Mouse (Mus musculus) neural tube, embryonic 13.5 days (tissue): Measurements from ENCODE around the gene Soat2. TPM values are rescaled to one million over a fixed set of nuclear protein-coding genes. Genes with fewer than 3 reads are reported as not detected.

Source experiments
- ATAC-seq: fragments of 200-750 bp; cut with Nextera tagmentation; 2 replicates; pipeline ENCODE4 v1.8.0; 2017; ENCODE audit warnings: low read depth, mild to moderate bottlenecking, moderate TSS enrichment, moderate library complexity
- H3K27ac ChIP-seq: fragments of 300-500 bp; sonication (generic); replicated peaks from 2 replicates; pipeline ENCODE4 v1.5.1; 2015; ENCODE audit warnings: moderate library complexity, mild to moderate bottlenecking, inconsistent platforms
- H3K27me3 ChIP-seq: fragments of 300-500 bp; sonication (generic); 2 replicates; pipeline ENCODE4 v1.6.1; 2015; ENCODE audit warnings: mild to moderate bottlenecking, inconsistent platforms
- H3K36me3 ChIP-seq: fragments of 300-500 bp; sonication (generic); 2 replicates; pipeline ENCODE4 v1.6.1; 2015; ENCODE audit warnings: mild to moderate bottlenecking, inconsistent platforms
- H3K4me1 ChIP-seq: fragments of 300-500 bp; sonication (generic); replicated peaks from 2 replicates; pipeline ENCODE4 v1.6.1; 2015; ENCODE audit warnings: inconsistent platforms
- H3K4me2 ChIP-seq: fragments of 300-500 bp; sonication (generic); 2 replicates; pipeline ENCODE4 v1.6.1; 2015; ENCODE audit warnings: inconsistent platforms, mild to moderate bottlenecking, moderate library complexity
- H3K4me3 ChIP-seq: fragments of 300-500 bp; sonication (generic); 2 replicates; pipeline ENCODE4 v1.5.1; 2015; ENCODE audit warnings: mild to moderate bottlenecking, inconsistent platforms
- H3K9ac ChIP-seq: fragments of 300-500 bp; sonication (generic); 2 replicates; pipeline ENCODE4 v1.6.1; 2015; ENCODE audit warnings: moderate library complexity, mild to moderate bottlenecking, inconsistent platforms
- H3K9me3 ChIP-seq: fragments of 300-500 bp; sonication (generic); 2 replicates; pipeline ENCODE4 v1.6.1; 2016; ENCODE audit warnings: inconsistent platforms
- WGBS: fragments of 180-500 bp; shearing (Covaris S2); methylation state at CpG from one replicate; pipeline ENCODE4 v1.1.7; 2015; 5-methylcytosine and 5-hydroxymethylcytosine counted together
- polyA plus RNA-seq: library from polyadenylated mRNA; unstranded; fragments of >200 nt; fragmentation: Nextera tagmentation; extraction: Ambion mirVana; gene quantifications from 2 replicates; pipeline ENCODE4 v1.2.1, GENCODE M21; 2015

The Soat2 gene
- polyA plus RNA-seq, 1 experiment from 2014 or later, result 0.11 TPM

- ATAC-seq, result no peak
- Histone ChIP-seq H3K4me3 (no peak overlapping the region), H3K27me3 (no peaks in the 10 kb centered on the region), H3K36me3 (no peaks in the 10 kb centered on the region), H3K9ac (no peak overlapping the region), H3K9me3 (no peaks in the 10 kb centered on the region), H3K4me1 (peaks cover 5% of the 10 kb centered on the region; the same call in 1 of the 2 replicates), H3K27ac (no peak overlapping the region), H3K4me2 (no peak overlapping the region)
- WGBS, result 67% methylated on average over 26 of the region's 27 CpGs
Measured at GRCm38 (mm10) chr15:102160415-102161060, 10.2 kb downstream of the Soat2 start.

GRCm38 (mm10) chr15:102163900-102164693, 13.8 kb downstream of the Soat2 start:
- WGBS, result 70% methylated on average over 3 of the region's 3 CpGs
- Histone ChIP-seq H3K36me3 (no peaks in the 10 kb centered on the region), H3K9me3 (no peaks in the 10 kb centered on the region), H3K4me3 (no peak overlapping the region), H3K4me2 (no peak overlapping the region), H3K27me3 (no peaks in the 10 kb centered on the region), H3K4me1 (no peaks in the 10 kb centered on the region), H3K27ac (no peak overlapping the region), H3K9ac (no peak overlapping the region)
- ATAC-seq, result no peak

- Histone ChIP-seq H3K27ac (no peak overlapping the region), H3K9ac (no peak overlapping the region), H3K4me3 (no peak overlapping the region), H3K4me2 (no peak overlapping the region), H3K36me3 (no peaks in the 10 kb centered on the region), H3K4me1 (no peaks in the 10 kb centered on the region), H3K9me3 (no peaks in the 10 kb centered on the region), H3K27me3 (no peaks in the 10 kb centered on the region)
- no peak for ATAC-seq
- WGBS, result 63% methylated on average over 6 of the region's 6 CpGs
Measured at GRCm38 (mm10) chr15:102165468-102166100, 15.3 kb downstream of the Soat2 start.

DNA sequence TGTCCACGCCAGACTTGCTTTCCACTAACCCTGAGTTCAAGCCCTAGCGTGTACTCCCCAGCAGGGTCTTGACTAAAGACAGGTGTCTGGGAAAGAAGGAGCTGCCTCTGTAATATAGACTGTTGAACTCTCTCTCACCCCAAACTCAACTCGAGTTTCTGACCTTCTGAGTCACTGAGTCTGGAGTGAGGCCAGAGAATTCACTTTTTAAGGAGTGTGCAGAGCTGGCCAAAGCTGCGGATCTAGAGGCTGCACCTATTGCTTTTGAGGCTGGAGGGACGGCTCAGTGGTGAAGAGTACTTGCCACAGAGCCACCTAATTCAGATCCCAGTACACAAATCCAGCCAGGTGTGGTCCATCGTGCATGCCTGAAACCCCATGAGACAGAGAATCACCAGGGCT, 17.3 kb downstream of the Soat2 start:
- H3K27ac ChIP-seq, result no peak overlapping the region
- no peaks in the 10 kb centered on the region for H3K9me3 ChIP-seq
- no peaks in the 10 kb centered on the region for H3K36me3 ChIP-seq
- no peak overlapping the region for H3K4me2 ChIP-seq
- no peaks in the 10 kb centered on the region for H3K27me3 ChIP-seq
- no peak overlapping the region for H3K4me3 ChIP-seq
- no peak overlapping the region for H3K9ac ChIP-seq
- ATAC-seq, result no peak
- H3K4me1 ChIP-seq, result no peaks in the 10 kb centered on the region
- 61% methylated on average over 6 of the region's 6 CpGs for WGBS

DNA sequence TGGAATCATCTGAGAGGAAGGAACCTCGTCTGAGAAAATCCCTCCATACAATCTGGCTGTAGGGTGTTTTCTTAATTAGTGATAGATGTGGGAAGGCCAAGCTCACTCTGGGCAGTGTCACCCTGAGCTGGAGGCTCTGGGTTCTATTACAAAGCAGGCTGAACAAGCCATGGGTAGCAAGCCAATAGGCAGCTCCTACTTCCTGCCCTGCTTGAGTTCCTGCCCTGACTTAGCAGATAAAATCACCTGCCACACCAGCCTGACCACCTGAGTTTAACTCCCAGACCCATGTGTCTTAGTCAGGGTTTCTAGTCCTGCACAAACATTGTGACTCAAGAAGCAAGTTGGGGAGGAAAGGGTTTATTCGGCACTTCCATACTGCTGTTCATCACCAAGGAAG, 18.7 kb downstream of the Soat2 start:
- Histone ChIP-seq H3K4me2 (no peak overlapping the region), H3K27ac (no peak overlapping the region), H3K9me3 (no peaks in the 10 kb centered on the region), H3K36me3 (no peaks in the 10 kb centered on the region), H3K4me3 (no peak overlapping the region), H3K9ac (no peak overlapping the region), H3K4me1 (no peaks in the 10 kb centered on the region), H3K27me3 (no peaks in the 10 kb centered on the region)
- ATAC-seq, result no peak
- 68% methylated on average over 2 of the region's 2 CpGs for WGBS

- H3K27ac ChIP-seq, result no peak overlapping the region
- 84% methylated on average over 3 of the region's 3 CpGs for WGBS
- H3K9me3 ChIP-seq, result no peaks in the 10 kb centered on the region
- no peak for ATAC-seq
- peaks cover 10% of the 10 kb centered on the region for H3K36me3 ChIP-seq
- H3K4me2 ChIP-seq, result no peak overlapping the region
- H3K9ac ChIP-seq, result no peak overlapping the region
- H3K27me3 ChIP-seq, result no peaks in the 10 kb centered on the region
- H3K4me3 ChIP-seq, result no peak overlapping the region
- H3K4me1 ChIP-seq, result no peaks in the 10 kb centered on the region
Measured at GRCm38 (mm10) chr15:102173581-102173980, 23.3 kb downstream of the Soat2 start.

GRCm38 (mm10) chr15:102175736-102176319, 25.5 kb downstream of the Soat2 start:
- H3K4me3 ChIP-seq, result no peak overlapping the region
- peaks cover 13% of the 10 kb centered on the region for H3K36me3 ChIP-seq
- no peak overlapping the region for H3K27ac ChIP-seq
- 90% methylated on average over 16 of the region's 16 CpGs for WGBS
- H3K27me3 ChIP-seq, result no peaks in the 10 kb centered on the region
- no peaks in the 10 kb centered on the region for H3K4me1 ChIP-seq
- no peak overlapping the region for H3K9ac ChIP-seq
- H3K4me2 ChIP-seq, result no peak overlapping the region
- no peaks in the 10 kb centered on the region for H3K9me3 ChIP-seq
- ATAC-seq, result no peak

DNA sequence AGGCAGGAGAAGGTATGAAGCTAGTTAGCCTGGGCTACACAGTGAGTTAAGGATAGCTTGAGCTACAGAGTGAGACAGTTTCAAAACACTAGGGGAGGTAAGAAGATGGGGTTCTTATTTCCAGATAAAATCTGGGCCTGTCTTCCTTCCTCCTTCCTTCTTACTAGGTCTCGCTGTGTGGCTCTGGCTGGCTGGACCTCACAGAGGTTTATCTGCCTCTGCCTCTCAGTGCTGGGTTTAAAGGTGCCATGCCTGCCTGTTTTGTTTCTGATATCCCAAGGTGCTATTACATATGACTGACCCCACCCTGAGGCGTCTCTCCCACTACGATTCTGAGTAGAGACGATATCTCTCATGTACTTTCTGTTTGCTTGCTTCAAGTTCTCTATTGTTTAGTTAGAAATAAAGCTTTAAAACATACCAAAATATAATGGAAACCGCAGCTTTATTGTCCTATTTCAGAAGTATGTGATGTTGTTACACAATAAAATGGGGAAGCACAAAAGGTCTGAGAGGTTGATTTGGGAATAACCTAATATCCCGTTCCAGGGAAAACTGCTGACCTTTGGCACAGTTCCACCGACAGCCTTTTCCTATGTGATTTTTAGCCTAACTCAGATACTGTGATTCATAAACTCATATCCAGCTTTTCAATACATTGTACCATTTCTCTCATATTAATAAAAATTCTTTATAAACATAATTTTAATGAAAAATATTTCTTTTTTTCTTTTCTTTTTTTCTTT, 26.4 kb downstream of the Soat2 start:
- Histone ChIP-seq H3K9ac (no peak overlapping the region), H3K36me3 (peaks cover 13% of the 10 kb centered on the region), H3K9me3 (no peaks in the 10 kb centered on the region), H3K27ac (no peak overlapping the region), H3K4me1 (no peaks in the 10 kb centered on the region), H3K4me2 (no peak overlapping the region), H3K4me3 (no peak overlapping the region), H3K27me3 (no peaks in the 10 kb centered on the region)
- WGBS, result 89% methylated on average over 7 of the region's 7 CpGs
- ATAC-seq, result no peak

DNA sequence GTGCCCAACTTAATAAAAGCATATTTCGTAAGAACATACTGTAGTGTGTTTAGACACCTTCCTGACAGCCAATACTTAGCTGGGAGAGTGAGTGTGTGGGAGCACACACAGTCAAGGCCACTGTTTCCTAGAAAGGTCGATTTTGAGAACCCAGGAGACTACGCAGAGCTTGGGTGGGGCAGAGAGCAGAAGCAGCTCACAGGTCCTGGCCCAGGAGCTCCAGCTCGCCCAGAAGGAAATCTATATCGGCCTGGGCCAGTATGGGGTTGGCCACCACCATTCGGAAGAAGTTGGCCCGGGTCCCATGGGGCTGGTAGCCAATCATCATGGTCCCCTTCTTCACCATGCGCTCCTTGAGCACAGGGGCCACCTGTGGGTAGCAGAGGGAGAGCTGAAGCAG, 27.1 kb downstream of the Soat2 start:
- Histone ChIP-seq H3K9ac (no peak overlapping the region), H3K4me3 (no peak overlapping the region), H3K4me2 (no peak overlapping the region), H3K9me3 (no peaks in the 10 kb centered on the region), H3K27ac (no peak overlapping the region), H3K36me3 (peaks cover 13% of the 10 kb centered on the region), H3K4me1 (no peaks in the 10 kb centered on the region), H3K27me3 (no peaks in the 10 kb centered on the region)
- 87% methylated on average over 8 of the region's 8 CpGs for WGBS
- ATAC-seq, result no peak

DNA sequence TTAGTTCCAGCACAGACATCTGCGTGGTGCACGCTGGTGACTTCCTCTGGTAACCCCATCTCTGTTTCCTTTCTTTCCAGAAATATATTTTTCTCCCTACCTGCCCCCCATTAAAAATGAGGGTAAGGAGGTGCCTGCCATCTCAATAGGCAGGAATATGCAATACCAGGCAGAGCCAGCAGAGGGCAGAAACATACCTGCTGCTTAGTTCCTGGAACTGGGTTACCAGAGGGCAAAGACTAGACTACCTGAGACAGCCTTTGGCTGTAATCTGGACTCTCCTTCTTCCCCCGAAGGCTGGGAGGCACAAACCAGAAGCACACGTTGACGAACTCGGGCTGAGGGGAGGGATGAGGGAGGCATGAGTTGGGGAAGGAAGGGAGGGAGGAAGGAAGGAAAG, 28.0 kb downstream of the Soat2 start:
- Histone ChIP-seq H3K9me3 (no peaks in the 10 kb centered on the region), H3K4me2 (no peak overlapping the region), H3K4me3 (no peak overlapping the region), H3K9ac (no peak overlapping the region), H3K4me1 (no peaks in the 10 kb centered on the region), H3K27ac (no peak overlapping the region), H3K27me3 (no peaks in the 10 kb centered on the region), H3K36me3 (peaks cover 16% of the 10 kb centered on the region)
- 0 out of 2 replicates have a peak, but pooled peaks have one; percentile 32 for ATAC-seq
- 22% methylated on average over 6 of the region's 6 CpGs for WGBS

DNA sequence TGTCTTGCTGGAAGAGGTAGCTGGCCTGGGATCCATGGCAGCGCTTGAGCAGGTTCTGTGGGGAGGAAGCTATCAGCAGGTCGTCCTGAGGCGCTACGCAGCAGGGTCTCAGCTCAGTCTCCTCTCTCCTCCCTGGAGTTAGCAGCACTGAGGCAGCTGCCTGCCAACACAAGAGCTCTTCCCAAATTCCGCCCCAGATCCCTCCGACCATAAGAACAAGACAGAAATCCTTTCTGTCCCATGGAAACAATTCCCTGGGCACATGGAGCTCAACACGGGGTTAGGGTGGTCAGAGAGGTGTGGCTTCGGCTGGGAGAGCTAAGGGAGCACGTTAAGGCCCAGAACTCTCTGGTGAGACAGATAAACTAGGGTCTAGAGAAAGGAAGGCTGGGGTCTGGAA, 28.8 kb downstream of the Soat2 start:
- no peak for ATAC-seq
- Histone ChIP-seq H3K27ac (no peak overlapping the region), H3K4me3 (no peak overlapping the region), H3K4me2 (no peak overlapping the region), H3K9ac (no peak overlapping the region), H3K4me1 (no peaks in the 10 kb centered on the region), H3K27me3 (no peaks in the 10 kb centered on the region), H3K36me3 (peaks cover 21% of the 10 kb centered on the region), H3K9me3 (no peaks in the 10 kb centered on the region)
- WGBS, result 78% methylated on average over 9 of the region's 9 CpGs

GRCm38 (mm10) chr15:102179924-102180323, 29.6 kb downstream of the Soat2 start:
- WGBS, result 89% methylated on average over 14 of the region's 14 CpGs
- no peaks in the 10 kb centered on the region for H3K27me3 ChIP-seq
- no peak overlapping the region for H3K27ac ChIP-seq
- no peak overlapping the region for H3K4me2 ChIP-seq
- ATAC-seq, result no peak
- no peak overlapping the region for H3K4me3 ChIP-seq
- no peaks in the 10 kb centered on the region for H3K4me1 ChIP-seq
- H3K36me3 ChIP-seq, result peaks cover 26% of the 10 kb centered on the region
- H3K9ac ChIP-seq, result no peak overlapping the region
- H3K9me3 ChIP-seq, result no peaks in the 10 kb centered on the region
